Mouse (Mus musculus): ENCODE data around the gene Gm20388. TPM values are rescaled to one million over a fixed set of nuclear protein-coding genes. Genes with fewer than 3 reads are reported as not detected.
A peak's percentile ranks its signal among the peaks of the same experiment; 100 is the strongest.

Gm20388 gene
- total RNA-seq, 2 experiments from 2014 or later = 1.9 to 2.0 TPM

- no peak for DNase-seq
Observed at GRCm38 (mm10) chr8:123298301-123298700, 3387.7 kb downstream of the Gm20388 start.

DNA sequence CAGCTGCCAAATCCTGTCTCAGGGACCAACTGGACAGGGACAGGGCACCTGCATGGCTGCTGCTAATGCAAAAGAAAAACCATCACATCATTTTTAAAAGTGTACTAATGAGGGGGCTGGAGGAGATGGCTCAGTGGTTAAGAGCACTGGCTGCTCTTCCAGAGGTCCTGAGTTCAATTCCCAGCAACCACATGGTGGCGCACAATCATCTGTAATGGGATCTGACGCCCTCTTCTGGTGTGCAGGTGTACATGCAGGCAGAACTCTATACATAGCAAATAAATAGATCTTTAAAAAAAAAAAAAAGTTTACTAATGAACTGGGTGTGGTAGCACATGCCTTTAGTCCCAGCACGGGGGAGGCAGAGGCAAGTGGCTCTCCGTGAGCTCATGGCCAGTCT, 3398.1 kb downstream of the Gm20388 start:
- no peak for DNase-seq

DNA sequence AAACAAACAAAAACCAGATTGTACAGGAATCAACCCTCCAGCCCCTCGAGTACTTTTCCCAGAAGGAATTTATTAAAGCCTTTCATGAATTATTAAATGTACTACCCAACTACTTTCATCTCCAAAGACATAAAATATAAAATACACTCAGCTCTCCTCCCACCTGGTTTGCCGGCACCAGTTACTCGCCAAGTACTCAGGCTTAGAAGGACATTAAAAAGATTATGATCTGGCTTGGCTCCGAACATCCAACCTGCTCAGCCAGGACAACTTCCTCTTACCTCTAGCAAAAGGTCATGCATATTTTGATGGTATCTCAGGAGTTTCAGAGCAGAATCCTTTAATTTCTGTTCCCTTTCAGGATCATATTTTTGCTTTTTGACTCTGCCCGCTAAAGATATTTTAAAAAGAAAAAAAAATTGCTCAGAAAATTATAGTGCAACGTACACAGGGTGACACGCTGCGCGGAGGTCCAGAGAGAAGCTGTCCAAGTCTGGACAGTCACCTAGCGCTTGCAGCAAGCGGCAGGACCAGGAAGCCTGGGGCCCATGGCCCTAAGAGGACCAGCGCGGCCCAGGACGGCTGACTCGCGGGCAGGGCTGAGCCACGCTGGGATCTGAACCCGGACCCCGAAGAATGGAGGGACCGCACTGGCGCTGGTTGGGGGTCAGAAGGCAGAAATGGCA, 3407.3 kb downstream of the Gm20388 start:
- no peak for DNase-seq

- DNase-seq = peak; percentile 97
Observed at GRCm38 (mm10) chr8:123318467-123318911, 3407.8 kb downstream of the Gm20388 start, which contains the start of gene Fanca. Gene Fanca, minus strand, starts transcription at chr8:123318576.

- DNase-seq = peak; percentile 54
Observed at GRCm38 (mm10) chr8:123319522-123320164, 3409.0 kb downstream of the Gm20388 start.

DNA sequence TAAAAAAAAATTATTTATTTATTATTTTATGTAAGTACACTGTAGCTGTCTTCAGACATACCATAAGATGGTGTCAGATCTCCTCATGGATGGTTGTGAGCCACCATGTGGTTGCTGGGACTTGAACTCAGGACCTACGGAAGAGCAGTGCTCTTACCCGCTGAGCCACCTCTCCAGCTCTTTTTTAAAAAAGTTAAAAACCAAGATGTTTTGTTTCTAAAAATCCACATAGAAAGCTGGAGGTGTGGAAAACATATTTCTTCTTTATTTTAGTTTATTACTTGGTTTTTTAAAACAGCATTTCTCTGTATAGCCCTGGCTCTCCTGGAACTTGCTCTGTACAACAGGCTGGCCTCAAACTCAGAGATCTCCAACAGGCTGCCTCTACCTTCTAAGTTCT, 3417.9 kb downstream of the Gm20388 start:
- DNase-seq = no peak

- no peak for DNase-seq
Observed at GRCm38 (mm10) chr8:123329350-123329749, 3418.7 kb downstream of the Gm20388 start.

DNA sequence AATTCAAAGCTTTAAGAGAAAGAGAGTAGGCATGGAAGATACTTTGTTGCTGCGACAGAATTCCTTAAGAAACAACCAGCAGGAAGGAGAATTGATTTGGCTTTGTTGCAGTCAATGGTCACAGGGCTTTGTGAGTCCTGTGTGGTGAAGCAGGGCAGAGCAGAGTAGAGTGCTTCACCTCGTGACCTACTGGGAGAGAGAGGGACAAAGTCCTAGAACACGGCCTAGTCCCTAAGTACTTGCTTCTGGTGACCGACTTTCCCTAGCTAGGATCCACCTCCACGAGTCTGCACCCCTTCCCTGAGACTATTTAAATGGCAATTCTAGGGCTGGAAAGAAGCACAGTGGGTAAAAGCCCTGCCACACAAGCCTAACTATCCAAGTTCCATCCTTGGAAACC, 3419.3 kb downstream of the Gm20388 start:
- DNase-seq = no peak

DNA sequence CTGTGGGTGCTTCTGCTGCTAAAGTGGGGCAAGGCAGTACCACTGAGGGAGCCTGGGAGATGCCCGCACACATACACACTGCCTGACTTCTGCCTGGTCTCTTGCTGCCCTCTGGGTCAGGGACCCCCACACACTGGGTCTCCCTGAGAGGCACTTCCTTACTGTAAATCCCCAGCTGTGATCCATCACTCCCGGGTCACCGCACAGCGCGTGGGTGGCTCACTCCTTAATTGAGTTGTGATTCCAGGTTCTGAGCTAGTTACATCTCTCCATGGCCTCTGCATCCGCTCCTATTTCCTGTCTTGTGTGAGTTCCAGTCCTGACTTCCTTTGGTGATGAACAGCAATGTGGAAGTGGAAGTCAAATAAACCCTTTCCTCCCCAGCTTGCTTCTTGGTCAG, 3420.1 kb downstream of the Gm20388 start:
- no peak for DNase-seq

GRCm38 (mm10) chr8:123331301-123331700, 3420.7 kb downstream of the Gm20388 start:
- DNase-seq = no peak

GRCm38 (mm10) chr8:123331810-123332209, 3421.2 kb downstream of the Gm20388 start:
- DNase-seq = no peak

DNA sequence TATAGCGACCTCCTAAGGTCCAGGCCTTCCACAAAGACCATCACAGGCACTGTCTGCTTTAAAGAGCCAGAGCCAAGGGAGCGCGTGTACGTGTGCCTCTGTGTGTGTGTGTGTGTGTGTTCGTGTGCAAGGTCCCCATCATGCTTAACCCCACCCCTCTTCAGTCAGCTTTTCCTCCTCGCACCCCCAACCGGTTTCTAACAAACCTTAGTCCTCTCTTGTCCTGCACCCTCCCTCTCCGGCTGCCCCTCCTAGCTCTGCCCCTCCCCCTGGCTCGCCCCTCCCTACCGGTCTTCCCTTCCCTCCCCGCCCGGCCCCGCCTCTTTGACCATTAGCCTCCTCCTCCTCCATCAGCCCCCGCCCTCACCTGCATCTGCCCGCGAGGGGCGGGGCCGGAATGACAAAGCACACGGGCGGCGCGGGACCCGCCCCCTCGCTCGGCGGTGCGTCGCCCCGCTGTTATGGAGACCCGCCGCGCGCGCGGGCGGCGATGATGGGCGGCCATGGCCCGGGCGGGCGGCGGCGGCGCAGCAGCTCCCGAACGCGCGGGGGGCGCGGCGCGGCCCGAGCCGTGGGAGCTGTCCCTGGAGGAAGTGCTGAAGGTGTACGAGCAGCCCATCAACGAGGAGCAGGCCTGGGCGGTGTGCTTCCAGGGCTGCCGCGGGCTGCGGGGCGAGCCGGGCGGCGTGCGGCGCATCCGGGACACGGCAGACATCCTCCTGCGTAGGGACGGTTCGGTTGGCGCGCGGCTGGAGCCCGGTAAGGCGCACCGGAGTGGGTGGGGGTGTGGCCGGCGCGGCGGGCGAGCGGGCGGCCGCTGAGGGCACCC, 3421.8 kb downstream of the Gm20388 start, which contains the start of gene Spire2:
Gene Spire2, plus strand, starts transcription at position 452 of the 829 bp plus-strand sequence.
- DNase-seq = peak; percentile 89

DNA sequence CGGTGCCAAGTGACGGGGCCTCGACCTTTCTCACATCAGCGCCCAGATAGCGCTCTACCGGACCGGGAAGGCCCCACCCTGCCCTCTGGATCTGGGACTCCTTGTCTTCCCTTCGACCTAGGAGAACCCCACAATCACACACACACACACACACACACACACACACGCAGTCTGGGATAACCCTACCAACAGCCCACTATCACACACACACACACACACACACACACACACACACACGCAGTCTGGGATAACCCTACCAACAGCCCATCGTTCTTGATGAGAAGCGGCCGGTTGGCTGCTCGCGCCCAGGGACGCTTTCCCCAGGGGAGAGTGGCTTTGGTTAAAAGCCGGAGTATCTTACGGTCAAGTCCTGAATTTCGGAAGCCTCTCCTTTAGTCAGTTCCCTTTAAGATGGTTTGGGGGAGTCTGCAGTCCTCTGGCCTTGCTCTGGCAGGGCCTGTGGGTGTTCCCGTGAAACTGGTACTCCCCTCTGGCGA, 3422.5 kb downstream of the Gm20388 start:
- no peak for DNase-seq

DNA sequence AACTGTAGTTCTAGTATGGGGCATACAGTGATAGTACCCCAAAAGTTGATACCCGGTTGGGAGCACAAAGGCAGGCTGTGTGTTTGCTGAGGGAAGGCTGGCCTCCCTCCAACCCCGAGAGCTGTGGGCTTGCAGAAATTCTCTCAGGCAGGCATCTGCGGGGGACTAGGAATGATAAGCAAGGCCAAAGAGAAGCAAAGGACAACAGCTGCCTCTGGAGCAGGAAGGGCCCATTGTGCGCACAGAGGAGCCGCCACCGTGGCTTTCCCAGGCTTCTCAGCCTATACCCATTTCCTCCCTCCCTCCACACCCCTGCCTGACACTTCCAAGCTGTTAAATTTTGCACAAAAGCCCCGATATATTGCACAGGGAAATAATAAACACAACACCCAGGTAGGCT, 3423.2 kb downstream of the Gm20388 start:
- DNase-seq = no peak

DNA sequence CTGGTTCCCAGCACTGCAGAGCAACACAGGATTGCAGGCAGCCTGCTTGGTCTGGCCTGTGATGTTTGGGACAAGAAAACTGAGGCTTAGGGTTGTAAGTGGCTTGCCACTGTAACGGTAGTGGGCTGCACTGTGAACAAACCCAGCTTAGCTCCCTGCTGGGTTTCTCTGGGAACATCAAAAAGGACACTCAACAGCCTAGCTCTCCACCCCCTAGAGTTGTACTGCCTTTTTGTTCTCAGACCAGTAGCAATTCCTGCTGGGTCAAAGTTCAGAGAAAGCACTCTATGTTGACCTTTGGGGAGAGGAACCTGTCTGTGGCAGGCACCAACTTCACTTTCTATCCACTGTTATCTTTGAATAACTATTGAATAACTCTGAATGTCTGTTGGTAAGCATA, 3423.8 kb downstream of the Gm20388 start:
- no peak for DNase-seq

DNA sequence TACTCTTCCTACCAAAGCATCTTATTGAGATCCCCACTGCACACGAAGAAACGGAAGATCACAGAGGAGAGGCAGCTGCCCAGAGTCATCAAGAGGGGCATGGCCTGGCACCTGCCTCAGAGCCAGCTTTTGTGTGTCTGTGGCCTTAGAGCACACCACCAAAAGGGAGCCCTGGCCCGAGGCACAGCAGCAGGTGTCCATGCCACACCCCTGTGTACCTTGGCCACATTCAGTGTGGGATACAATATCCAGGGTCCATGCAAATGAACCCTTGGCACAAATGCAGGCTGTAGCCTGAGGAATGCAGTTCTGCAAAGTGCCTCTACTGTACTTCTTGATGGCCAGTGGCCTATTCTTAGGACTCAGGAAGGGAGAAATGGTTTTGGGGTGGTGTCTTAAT, 3426.8 kb downstream of the Gm20388 start:
- no peak for DNase-seq

DNA sequence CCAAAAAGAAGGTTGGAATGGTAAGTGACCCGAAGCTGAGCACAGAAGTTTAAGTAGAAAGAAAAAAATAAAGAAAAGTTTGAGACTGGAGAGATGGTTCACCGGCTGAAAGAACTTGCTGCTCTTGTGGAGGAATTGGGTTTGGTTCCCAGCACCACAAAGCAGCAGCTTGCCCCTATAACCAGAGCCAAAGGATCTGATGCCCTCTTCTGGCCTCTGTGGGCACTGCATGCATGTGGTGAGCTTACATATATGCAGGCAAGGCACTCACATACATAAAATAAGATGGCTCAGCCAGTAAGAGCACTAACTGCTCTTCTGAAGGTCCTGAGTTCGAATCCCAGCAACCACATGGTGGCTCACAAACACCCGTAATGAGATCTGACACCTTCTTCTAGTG, 3429.4 kb downstream of the Gm20388 start:
- no peak for DNase-seq

- DNase-seq = no peak
Observed at GRCm38 (mm10) chr8:123341040-123342015, 3430.7 kb downstream of the Gm20388 start.

DNA sequence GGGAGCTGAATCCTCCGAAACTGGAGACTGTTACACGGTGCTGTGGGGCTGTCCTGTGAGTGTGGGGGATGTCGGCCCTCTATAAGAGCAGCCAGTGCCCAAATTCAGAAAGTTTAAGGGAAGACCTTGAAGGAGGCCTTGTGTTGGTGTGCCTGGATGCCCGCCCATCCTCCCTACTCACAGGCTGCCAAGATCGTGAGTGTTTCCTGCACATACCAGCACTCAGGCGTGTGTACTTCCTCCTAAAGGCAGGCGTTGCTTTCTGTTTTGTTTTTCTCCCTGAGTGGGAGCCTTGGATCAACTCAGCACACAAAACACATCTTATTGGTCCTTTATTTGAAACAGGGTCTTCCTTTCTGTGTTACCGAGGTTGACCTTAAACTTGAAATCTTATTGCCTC, 3431.6 kb downstream of the Gm20388 start:
- DNase-seq = no peak

- DNase-seq = no peak
Observed at GRCm38 (mm10) chr8:123342911-123343310, 3432.3 kb downstream of the Gm20388 start.

DNA sequence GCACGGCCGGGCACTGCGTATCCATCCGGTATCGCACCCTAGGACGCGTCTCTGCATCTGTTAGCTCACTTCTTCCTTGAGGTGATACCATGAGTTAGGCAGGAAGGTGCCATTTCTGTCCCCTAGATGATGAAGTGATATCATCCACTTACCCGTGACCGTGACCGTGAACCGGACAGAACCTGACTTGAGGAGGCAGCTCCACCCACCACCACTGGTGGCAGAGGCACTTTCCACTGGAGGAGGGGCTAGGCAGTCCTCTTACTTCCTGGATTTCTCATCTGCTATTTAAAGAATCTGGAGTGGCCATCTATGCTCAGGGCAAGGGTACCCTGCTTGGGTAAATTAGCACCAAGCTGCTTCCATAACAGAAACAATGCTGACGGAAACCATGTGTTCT, 3432.8 kb downstream of the Gm20388 start:
- no peak for DNase-seq

DNA sequence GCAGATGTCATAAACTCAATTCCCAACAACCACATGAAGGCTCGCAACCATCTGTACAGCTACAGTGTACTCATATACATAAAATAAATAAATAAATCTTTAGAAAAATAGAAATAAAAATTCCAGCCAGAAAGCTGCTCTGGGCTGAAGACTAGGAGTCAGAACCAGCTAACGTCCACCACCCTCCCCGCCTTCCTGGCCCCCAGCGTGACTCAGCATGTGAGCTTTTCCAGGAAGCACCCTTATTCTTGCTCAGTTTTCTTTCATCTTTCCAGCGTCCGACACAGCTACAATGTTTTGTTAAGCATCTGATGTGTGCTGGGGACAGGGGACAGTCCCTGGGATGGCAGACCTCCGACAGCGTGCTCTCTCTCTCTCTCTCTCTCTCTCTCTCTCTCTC, 3434.5 kb downstream of the Gm20388 start:
- no peak for DNase-seq
